Mouse (Mus musculus): ENCODE measurements at regions not wholly inside any gene's neighbourhood (a gene's known extent, or its start where the extent isn't known, plus 50 kb on each side); places are given as distances from the start of the nearest gene placed in this dataset.

DNA sequence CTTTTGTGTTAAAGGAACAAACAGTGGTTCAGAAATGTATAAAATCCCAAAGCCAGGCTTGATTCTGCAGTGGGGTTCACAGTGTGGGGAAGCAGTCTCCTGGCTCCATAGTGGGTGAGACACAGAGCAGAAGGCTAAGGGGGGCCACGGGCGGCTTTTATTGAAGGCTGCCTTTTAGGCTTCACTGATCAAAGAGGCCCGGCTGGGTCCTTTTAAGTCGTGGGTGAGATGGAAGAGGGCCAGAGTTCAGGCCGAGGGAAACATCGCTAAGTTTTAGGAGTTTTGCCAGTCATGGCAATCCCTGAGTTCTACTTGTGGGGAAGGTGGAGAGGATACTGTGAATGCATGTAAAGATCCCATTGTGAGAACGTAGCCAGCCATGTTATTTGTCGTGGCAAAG lies 100.2 kb upstream of the Cxcr4 start:
- TF ChIP-seq CTCF (IDR thresholded peaks at IDR 0.05; ENCODE audit: extremely low read depth, insufficient read depth, low read length), result no peak
- no peak for TF ChIP-seq POLR2A (IDR thresholded peaks at IDR 0.05; ENCODE audit: extremely low read depth, insufficient read depth, low read length)
